ENCODE assay signal across 13 mouse cellular contexts in genomic region chr9:102577480-102577879, GRCm38 (mm10). TPM values are rescaled to one million over a fixed set of nuclear protein-coding genes. Genes with fewer than 3 reads are reported as not detected.
A peak's percentile ranks its signal among the peaks of the same experiment; 100 is the strongest.
DNase-seq lines count a peak whose midpoint lies in the region; ATAC-seq and TF ChIP-seq lines count a peak whose summit lies in the region.
"Had no signal": no experiment of that assay in that cellular context is flagged by ENCODE, and none has a peak within 500 bp of the region (broad histone marks: within the 10 kb centered on the region; RNA-seq: fewer than 3 reads in every experiment).

No protein-coding gene starts in this region.

- no peaks in the 10 kb centered on the region for H3K36me3 ChIP-seq in kidney, embryonic 14.5 days (ENCODE audit: control insufficient read depth, insufficient read depth, low read length)
- no peaks in the 10 kb centered on the region for H3K36me3 ChIP-seq in hindbrain, postnatal 0 days (ENCODE audit: insufficient read depth, low read length)
- H3K36me3 ChIP-seq: embryonic facial prominence, embryonic 12.5 days; liver, embryonic 15.5 days had no signal

- TF ChIP-seq CTCF in hindbrain, postnatal 0 days (IDR thresholded peaks at IDR 0.05; ENCODE audit: low read depth), result no peak

- no peaks in the 10 kb centered on the region for H3K27me3 ChIP-seq in kidney, embryonic 14.5 days (ENCODE audit: control insufficient read depth, insufficient read depth, low read length)
- H3K27me3 ChIP-seq in hindbrain, postnatal 0 days (ENCODE audit: insufficient read depth, low read length), result no peaks in the 10 kb centered on the region
- H3K27me3 ChIP-seq: embryonic facial prominence, embryonic 12.5 days; liver, embryonic 15.5 days had no signal

- H3K4me2 ChIP-seq in kidney, embryonic 14.5 days (replicated peaks; ENCODE audit: low read depth, low read length), result no peak overlapping the region
- no peak overlapping the region for H3K4me2 ChIP-seq in hindbrain, postnatal 0 days (ENCODE audit: low read depth, low read length)
- H3K4me2 ChIP-seq: embryonic facial prominence, embryonic 12.5 days; liver, embryonic 15.5 days had no signal

- DNase-seq in kidney, adult 8-10 months, result peak; percentile 9 to 11
- DNase-seq in heart, postnatal 4 days, result peak; percentile 14
- no peak for DNase-seq in ovary, adult 18-20 months (ENCODE audit: low spot score)
- no peak for DNase-seq in hindbrain, postnatal 0 days (ENCODE audit: low spot score)
- no peak for DNase-seq in layer of hippocampus, adult 9-11 months
- DNase-seq: forebrain, postnatal 0 days; retina, postnatal 1 day had no signal

- 38% methylated on average over 5 of the region's 5 CpGs for WGBS in kidney, embryonic 14.5 days
- WGBS in hindbrain, postnatal 0 days, result 81% methylated on average over 5 of the region's 5 CpGs

- no peak overlapping the region for H3K4me3 ChIP-seq in kidney, embryonic 14.5 days (ENCODE audit: low read length)
- no peak overlapping the region for H3K4me3 ChIP-seq in hindbrain, postnatal 0 days (ENCODE audit: low read length)
- H3K4me3 ChIP-seq: embryonic facial prominence, embryonic 12.5 days; liver, embryonic 15.5 days had no signal

- H3K9ac ChIP-seq in kidney, embryonic 14.5 days (ENCODE audit: low read depth, low read length), result no peak overlapping the region
- H3K9ac ChIP-seq in hindbrain, postnatal 0 days (replicated peaks; ENCODE audit: low read length), result no peak overlapping the region
- H3K9ac ChIP-seq: embryonic facial prominence, embryonic 12.5 days; forebrain, postnatal 0 days; liver, embryonic 15.5 days had no signal

- no peaks in the 10 kb centered on the region for H3K4me1 ChIP-seq in kidney, embryonic 14.5 days (ENCODE audit: control insufficient read depth, insufficient read depth, low read length)
- 0 out of 2 replicates have a peak, but pooled peaks cover 3% of the 10 kb centered on the region for H3K4me1 ChIP-seq in hindbrain, postnatal 0 days (ENCODE audit: insufficient read depth, low read length)
- H3K4me1 ChIP-seq: embryonic facial prominence, embryonic 12.5 days; liver, embryonic 15.5 days had no signal

- no peak for ATAC-seq in kidney, embryonic 14.5 days (ENCODE audit: low FRiP score, low TSS enrichment)
- ATAC-seq in activated CD4-positive, CD25-positive, alpha-beta regulatory T cell, adult 4 months, result peak; percentile 88
- peak; percentile 76 for ATAC-seq in megakaryocyte progenitor cell, adult 5-6 weeks (replicated peaks; ENCODE audit: poor library complexity)
- ATAC-seq in hindbrain, postnatal 0 days, result no peak
- ATAC-seq: forebrain, postnatal 0 days; hindbrain, embryonic 16.5 days had no signal

- no peak overlapping the region for H3K27ac ChIP-seq in kidney, embryonic 14.5 days (ENCODE audit: low read depth, low read length)
- H3K27ac ChIP-seq in hindbrain, postnatal 0 days, result no peak overlapping the region
- H3K27ac ChIP-seq: embryonic facial prominence, embryonic 12.5 days; liver, embryonic 15.5 days had no signal

- no peaks in the 10 kb centered on the region for H3K9me3 ChIP-seq in kidney, embryonic 14.5 days (ENCODE audit: control insufficient read depth, low read length)
- H3K9me3 ChIP-seq in hindbrain, postnatal 0 days (ENCODE audit: low read length), result no peaks in the 10 kb centered on the region
- H3K9me3 ChIP-seq: embryonic facial prominence, embryonic 12.5 days; liver, embryonic 15.5 days had no signal

RNA-seq across cellular contexts. Expression of gene Anapc13, which starts 48.6 kb away (rescaled TPM):
- 197 and 249 TPM in 2 replicates for polyA plus RNA-seq in kidney, embryonic 14.5 days (2014; fragmentation: Nextera tagmentation; extraction: Ambion mirVana)
- 100 to 1,000 TPM in 1 of 2 experiments, 10 to 100 TPM in 1; 87.9 to 116 TPM for polyA plus RNA-seq in activated CD4-positive, CD25-positive, alpha-beta regulatory T cell, adult 4 months (2017; shearing (Covaris generic))
- total RNA-seq in heart, postnatal 4 days (2021), result 100 to 1,000 TPM; 280 to 292 TPM
- total RNA-seq in megakaryocyte progenitor cell, adult 5-6 weeks (2015), result 105 and 118 TPM in 2 replicates
- 107 and 125 TPM in 2 replicates for total RNA-seq in megakaryocyte progenitor cell, adult 5-6 weeks (2017)
- 14.3 and 22.0 TPM in 2 replicates for total RNA-seq in hindbrain, postnatal 0 days (2014; rRNA removed)
- polyA plus RNA-seq in hindbrain, postnatal 0 days (2015; fragmentation: Nextera tagmentation; extraction: Ambion mirVana), result 170 and 191 TPM in 2 replicates

RNA-seq across cellular contexts. Expression of gene Cep63, which starts 48.9 kb away (rescaled TPM):
- polyA plus RNA-seq in kidney, embryonic 14.5 days (2014; fragmentation: Nextera tagmentation; extraction: Ambion mirVana), result 49.4 and 51.7 TPM in 2 replicates
- polyA plus RNA-seq in activated CD4-positive, CD25-positive, alpha-beta regulatory T cell, adult 4 months (2017; shearing (Covaris generic)), result 10 to 100 TPM; 39.7 to 45.2 TPM
- total RNA-seq in heart, postnatal 4 days (2021), result 10 to 100 TPM; 42.4 to 47.6 TPM
- 26.0 and 43.3 TPM in 2 replicates for total RNA-seq in megakaryocyte progenitor cell, adult 5-6 weeks (2015)
- 30.0 and 40.8 TPM in 2 replicates for total RNA-seq in megakaryocyte progenitor cell, adult 5-6 weeks (2017)
- 6.0 and 15.3 TPM in 2 replicates for total RNA-seq in hindbrain, postnatal 0 days (2014; rRNA removed)
- polyA plus RNA-seq in hindbrain, postnatal 0 days (2015; fragmentation: Nextera tagmentation; extraction: Ambion mirVana), result 33.7 and 37.7 TPM in 2 replicates

Comparison
In these comparisons a context has a peak if more than half of its experiments do, and no peak if none do; other contexts are left out.
1. DNase-seq: peak in kidney, adult 8-10 months (2 of 2) and heart, postnatal 4 days (single experiment); none in ovary, adult 18-20 months (single experiment), hindbrain, postnatal 0 days (single experiment) and layer of hippocampus, adult 9-11 months (single experiment).
2. ATAC-seq: peak in activated CD4-positive, CD25-positive, alpha-beta regulatory T cell, adult 4 months (single experiment) and megakaryocyte progenitor cell, adult 5-6 weeks (single experiment); none in kidney, embryonic 14.5 days (single experiment) and hindbrain, postnatal 0 days (single experiment).